Mouse (Mus musculus): ENCODE measurements around the gene H2al1m.
"Not testable (repeated sequence)": the region's sequence is repeated elsewhere in the genome, so short reads cannot be mapped to it uniquely, and the experiment has no call there.

H2al1m gene

DNA sequence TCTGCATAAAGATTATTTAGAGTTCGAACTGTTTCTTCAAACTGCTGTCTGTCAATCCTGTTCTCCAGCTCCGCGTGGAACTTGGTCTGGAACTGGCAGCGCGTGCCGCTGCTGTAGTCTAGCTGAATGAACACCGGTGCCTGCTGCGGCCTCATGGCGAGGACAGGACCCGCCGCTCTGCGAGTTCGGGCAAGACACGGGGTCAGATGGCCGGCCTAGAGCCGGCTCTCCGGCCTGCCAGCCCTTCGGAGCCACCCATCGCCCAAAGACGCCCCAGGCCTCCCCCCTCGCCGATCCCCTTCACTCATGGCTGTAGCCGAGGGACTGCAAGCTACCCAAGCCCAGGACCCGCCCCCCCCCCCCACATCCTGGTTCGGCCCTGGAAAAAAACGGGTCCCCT lies 44.4 kb downstream of the H2al1m start:
- DNase-seq (ENCODE audit: low read depth, low spot score), result not testable (repeated sequence)

DNA sequence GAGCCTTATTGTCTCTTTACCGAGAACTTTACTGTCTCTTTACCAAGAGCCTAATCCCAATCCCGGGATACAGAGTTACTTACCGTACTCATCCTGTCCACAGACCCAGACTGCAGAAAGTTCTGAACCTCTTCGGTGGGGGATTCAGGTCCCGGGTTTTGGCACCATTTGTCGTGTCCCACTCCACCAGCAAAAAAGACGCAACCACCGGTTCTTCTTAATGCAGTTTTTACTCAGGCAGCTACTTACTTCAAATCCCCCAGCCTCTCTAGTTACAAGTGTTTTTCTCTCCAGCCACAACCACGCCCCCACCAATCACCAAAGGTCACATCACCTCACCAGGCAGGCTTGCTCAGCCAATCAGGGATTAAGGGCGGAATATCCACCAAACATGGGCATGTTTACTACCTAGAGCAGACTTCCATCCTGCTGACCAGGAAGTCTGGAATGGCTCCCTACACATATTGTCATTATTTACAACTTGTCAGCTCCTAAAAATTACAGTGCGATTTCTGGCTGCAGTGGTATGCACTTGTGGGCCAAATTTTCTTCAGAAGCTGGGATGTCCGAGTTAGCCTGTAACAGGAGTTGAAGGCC lies 48.9 kb downstream of the H2al1m start:
- not testable (repeated sequence) for DNase-seq (ENCODE audit: low read depth, low spot score)

DNA sequence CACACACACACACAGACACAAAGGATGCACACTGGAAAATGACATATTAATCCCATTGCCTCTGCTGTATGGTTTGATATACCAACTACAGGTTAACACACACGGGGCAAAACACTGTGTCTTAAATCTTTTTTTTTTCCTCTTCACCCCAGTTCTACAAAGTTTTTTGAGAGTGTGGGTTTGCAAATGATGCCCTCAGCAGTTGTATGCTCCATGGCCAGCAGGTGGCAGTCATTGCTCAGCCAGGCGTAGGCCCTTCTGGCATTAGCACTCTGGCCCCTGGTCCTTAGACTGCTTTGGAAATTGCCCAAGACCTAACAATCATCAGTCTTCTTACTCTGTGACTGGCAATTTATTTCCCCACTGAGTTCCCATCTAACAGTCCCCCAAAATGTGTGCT lies 49.5 kb downstream of the H2al1m start:
- DNase-seq (ENCODE audit: low read depth, low spot score), result not testable (repeated sequence)

Data from retina, adult 2 months (tissue).